Mouse (Mus musculus): ENCODE measurements around the gene Pak1ip1. TPM values are rescaled to one million over a fixed set of nuclear protein-coding genes. Genes with fewer than 3 reads are reported as not detected.

The Pak1ip1 gene
- polyA plus RNA-seq, 1 experiment from 2014 or later, result 59.2 TPM

- no peak overlapping the region for H3K9ac ChIP-seq (ENCODE audit: low read depth, low read length)
- 83% methylated on average over 4 of the region's 4 CpGs for WGBS
Measured at GRCm38 (mm10) chr13:40969761-40970390, 30.9 kb upstream of the Pak1ip1 start.

GRCm38 (mm10) chr13:40971261-40971660 lies 29.6 kb upstream of the Pak1ip1 start:
- WGBS, result 61% methylated on average over 5 of the region's 5 CpGs
- Histone ChIP-seq H3K4me1 (replicated peaks; ENCODE audit: control insufficient read depth, insufficient read depth, low read length) (no peaks in the 10 kb centered on the region), H3K27ac (ENCODE audit: low read depth, low read length) (no peak overlapping the region), H3K4me3 (ENCODE audit: low read depth, low read length) (no peak overlapping the region), H3K9me3 (ENCODE audit: control insufficient read depth) (no peaks in the 10 kb centered on the region), H3K4me2 (replicated peaks; ENCODE audit: low read depth) (no peak overlapping the region), H3K9ac (ENCODE audit: low read depth, low read length) (no peak overlapping the region), H3K36me3 (ENCODE audit: control insufficient read depth, insufficient read depth) (no peaks in the 10 kb centered on the region), H3K27me3 (replicated peaks; ENCODE audit: control insufficient read depth, insufficient read depth, low read length) (no peaks in the 10 kb centered on the region)
- no peak for TF ChIP-seq CTCF (IDR thresholded peaks at IDR 0.05; ENCODE audit: low read depth)
- ATAC-seq, result peak; percentile 57

More at GRCm38 (mm10) chr13:40969761-40970390, 30.9 kb upstream of the Pak1ip1 start:
- H3K4me1 ChIP-seq (replicated peaks; ENCODE audit: control insufficient read depth, insufficient read depth, low read length), result no peaks in the 10 kb centered on the region
- no peak overlapping the region for H3K4me2 ChIP-seq (replicated peaks; ENCODE audit: low read depth)
- H3K4me3 ChIP-seq (ENCODE audit: low read depth, low read length), result no peak overlapping the region
- ATAC-seq, result no peak
- TF ChIP-seq CTCF (IDR thresholded peaks at IDR 0.05; ENCODE audit: low read depth), result no peak
- no peak overlapping the region for H3K27ac ChIP-seq (ENCODE audit: low read depth, low read length)
- no peaks in the 10 kb centered on the region for H3K9me3 ChIP-seq (ENCODE audit: control insufficient read depth)
- no peaks in the 10 kb centered on the region for H3K27me3 ChIP-seq (replicated peaks; ENCODE audit: control insufficient read depth, insufficient read depth, low read length)
- no peaks in the 10 kb centered on the region for H3K36me3 ChIP-seq (ENCODE audit: control insufficient read depth, insufficient read depth)

GRCm38 (mm10) chr13:40971831-40972230 lies 29.0 kb upstream of the Pak1ip1 start:
- no peaks in the 10 kb centered on the region for H3K9me3 ChIP-seq (ENCODE audit: control insufficient read depth)
- no peak for TF ChIP-seq CTCF (IDR thresholded peaks at IDR 0.05; ENCODE audit: low read depth)
- WGBS, result 85% methylated on average over 2 of the region's 2 CpGs
- H3K9ac ChIP-seq (ENCODE audit: low read depth, low read length), result no peak overlapping the region
- H3K4me3 ChIP-seq (ENCODE audit: low read depth, low read length), result no peak overlapping the region
- H3K36me3 ChIP-seq (ENCODE audit: control insufficient read depth, insufficient read depth), result no peaks in the 10 kb centered on the region
- H3K27ac ChIP-seq (ENCODE audit: low read depth, low read length), result no peak overlapping the region
- no peak overlapping the region for H3K4me2 ChIP-seq (replicated peaks; ENCODE audit: low read depth)
- no peak for ATAC-seq
- H3K27me3 ChIP-seq (replicated peaks; ENCODE audit: control insufficient read depth, insufficient read depth, low read length), result no peaks in the 10 kb centered on the region
- no peaks in the 10 kb centered on the region for H3K4me1 ChIP-seq (replicated peaks; ENCODE audit: control insufficient read depth, insufficient read depth, low read length)

GRCm38 (mm10) chr13:40972976-40973375 lies 27.8 kb upstream of the Pak1ip1 start:
- no peaks in the 10 kb centered on the region for H3K27me3 ChIP-seq (replicated peaks; ENCODE audit: control insufficient read depth, insufficient read depth, low read length)
- no peak for TF ChIP-seq CTCF (IDR thresholded peaks at IDR 0.05; ENCODE audit: low read depth)
- no peak overlapping the region for H3K4me3 ChIP-seq (ENCODE audit: low read depth, low read length)
- H3K36me3 ChIP-seq (ENCODE audit: control insufficient read depth, insufficient read depth), result no peaks in the 10 kb centered on the region
- 93% methylated on average over 5 of the region's 5 CpGs for WGBS
- no peaks in the 10 kb centered on the region for H3K4me1 ChIP-seq (replicated peaks; ENCODE audit: control insufficient read depth, insufficient read depth, low read length)
- H3K9me3 ChIP-seq (ENCODE audit: control insufficient read depth), result no peaks in the 10 kb centered on the region
- H3K4me2 ChIP-seq (replicated peaks; ENCODE audit: low read depth), result no peak overlapping the region
- no peak for ATAC-seq
- no peak overlapping the region for H3K27ac ChIP-seq (ENCODE audit: low read depth, low read length)
- no peak overlapping the region for H3K9ac ChIP-seq (ENCODE audit: low read depth, low read length)

- no peak overlapping the region for H3K4me2 ChIP-seq (replicated peaks; ENCODE audit: low read depth)
- peak; percentile 91 for TF ChIP-seq CTCF (IDR thresholded peaks at IDR 0.05; ENCODE audit: low read depth)
- H3K27me3 ChIP-seq (replicated peaks; ENCODE audit: control insufficient read depth, insufficient read depth, low read length), result no peaks in the 10 kb centered on the region
- ATAC-seq, result peak; percentile 53
- no peaks in the 10 kb centered on the region for H3K36me3 ChIP-seq (ENCODE audit: control insufficient read depth, insufficient read depth)
- H3K9me3 ChIP-seq (ENCODE audit: control insufficient read depth), result no peaks in the 10 kb centered on the region
- no peak overlapping the region for H3K27ac ChIP-seq (ENCODE audit: low read depth, low read length)
- H3K4me3 ChIP-seq (ENCODE audit: low read depth, low read length), result no peak overlapping the region
- no peak overlapping the region for H3K9ac ChIP-seq (ENCODE audit: low read depth, low read length)
- no peaks in the 10 kb centered on the region for H3K4me1 ChIP-seq (replicated peaks; ENCODE audit: control insufficient read depth, insufficient read depth, low read length)
- 30% methylated on average over 7 of the region's 7 CpGs for WGBS
Measured at GRCm38 (mm10) chr13:40977609-40978008, 23.2 kb upstream of the Pak1ip1 start.

- H3K9ac ChIP-seq (ENCODE audit: low read depth, low read length), result no peak overlapping the region
- no peak for ATAC-seq
- H3K27ac ChIP-seq (ENCODE audit: low read depth, low read length), result 0 out of 2 replicates have a peak overlapping the region, but pooled peaks have one; percentile 3
- no peaks in the 10 kb centered on the region for H3K27me3 ChIP-seq (replicated peaks; ENCODE audit: control insufficient read depth, insufficient read depth, low read length)
- no peak overlapping the region for H3K4me3 ChIP-seq (ENCODE audit: low read depth, low read length)
- WGBS, result 46% methylated on average over 4 of the region's 4 CpGs
- no peaks in the 10 kb centered on the region for H3K9me3 ChIP-seq (ENCODE audit: control insufficient read depth)
- H3K4me1 ChIP-seq (replicated peaks; ENCODE audit: control insufficient read depth, insufficient read depth, low read length), result no peaks in the 10 kb centered on the region
- no peaks in the 10 kb centered on the region for H3K36me3 ChIP-seq (ENCODE audit: control insufficient read depth, insufficient read depth)
- H3K4me2 ChIP-seq (replicated peaks; ENCODE audit: low read depth), result no peak overlapping the region
- no peak for TF ChIP-seq CTCF (IDR thresholded peaks at IDR 0.05; ENCODE audit: low read depth)
Measured at GRCm38 (mm10) chr13:40978652-40979051, 22.2 kb upstream of the Pak1ip1 start.

All from intestine, postnatal 0 days (tissue).